Mouse (Mus musculus) embryonic fibroblast, embryonic 13.5 days (primary cell): ENCODE results near the gene Akap7. TPM values are rescaled to one million over a fixed set of nuclear protein-coding genes. Genes with fewer than 3 reads are reported as not detected.

Experiments
- H3K27ac ChIP-seq: 2 replicates; pipeline ENCODE4 v1.5.1; 2012; ENCODE audit warnings: low read length, control low read depth, inconsistent platforms; ENCODE audit not compliant: insufficient read depth
- H3K4me1 ChIP-seq: 2 replicates; pipeline ENCODE4 v1.6.1; 2011; ENCODE audit warnings: low read length; ENCODE audit not compliant: control insufficient read depth, insufficient read depth
- H3K4me3 ChIP-seq: 2 replicates; pipeline ENCODE4 v1.5.1; 2011; ENCODE audit warnings: mild to moderate bottlenecking, control low read depth, low read length; ENCODE audit not compliant: insufficient read depth
- CTCF ChIP-seq: IDR thresholded peaks from 2 replicates; pipeline ENCODE4 v1.5.1; 2011; ENCODE audit warnings: mild to moderate bottlenecking, control low read depth, low read length, moderate library complexity, borderline replicate concordance; ENCODE audit not compliant: insufficient read depth
- POLR2A ChIP-seq: IDR thresholded peaks from 2 replicates; pipeline ENCODE4 v1.6.1; 2011; ENCODE audit warnings: low read depth, mild to moderate bottlenecking, control low read depth, low read length, moderate library complexity
- polyA plus RNA-seq: library from polyadenylated mRNA; stranded (reverse); fragments of >200 nt; gene quantifications from 2 replicates; pipeline ENCODE4 v1.2.4, GENCODE M21; 2011; ENCODE audit warnings: low read depth; ENCODE audit not compliant: missing spikeins, insufficient read length

The Akap7 gene
- polyA plus RNA-seq, 1 experiment, result 18.9 TPM

- no peak for TF ChIP-seq POLR2A
- no peak for TF ChIP-seq CTCF
- Histone ChIP-seq H3K4me3 (no peak overlapping the region), H3K27ac (no peak overlapping the region), H3K4me1 (no peaks in the 10 kb centered on the region)
Observed at GRCm38 (mm10) chr10:25154225-25154624, 153.4 kb downstream of the Akap7 start.

- no peaks in the 10 kb centered on the region for H3K4me1 ChIP-seq
- H3K27ac ChIP-seq, result no peak overlapping the region
- no peak overlapping the region for H3K4me3 ChIP-seq
- TF ChIP-seq POLR2A, result no peak
- TF ChIP-seq CTCF, result no peak
Observed at GRCm38 (mm10) chr10:25151172-25151800, 156.4 kb downstream of the Akap7 start.

- H3K27ac ChIP-seq, result no peak overlapping the region
- no peaks in the 10 kb centered on the region; the same call in 1 of the 2 replicates for H3K4me1 ChIP-seq
- no peak overlapping the region for H3K4me3 ChIP-seq
- no peak for TF ChIP-seq CTCF
- no peak for TF ChIP-seq POLR2A
Observed at GRCm38 (mm10) chr10:25145851-25146250, 161.8 kb downstream of the Akap7 start.

GRCm38 (mm10) chr10:25144787-25145761 is 162.6 kb downstream of the Akap7 start:
- TF ChIP-seq CTCF (no peak), POLR2A (no peak)
- Histone ChIP-seq H3K4me1 (no peaks in the 10 kb centered on the region; the same call in 1 of the 2 replicates), H3K4me3 (no peak overlapping the region), H3K27ac (no peak overlapping the region)

DNA sequence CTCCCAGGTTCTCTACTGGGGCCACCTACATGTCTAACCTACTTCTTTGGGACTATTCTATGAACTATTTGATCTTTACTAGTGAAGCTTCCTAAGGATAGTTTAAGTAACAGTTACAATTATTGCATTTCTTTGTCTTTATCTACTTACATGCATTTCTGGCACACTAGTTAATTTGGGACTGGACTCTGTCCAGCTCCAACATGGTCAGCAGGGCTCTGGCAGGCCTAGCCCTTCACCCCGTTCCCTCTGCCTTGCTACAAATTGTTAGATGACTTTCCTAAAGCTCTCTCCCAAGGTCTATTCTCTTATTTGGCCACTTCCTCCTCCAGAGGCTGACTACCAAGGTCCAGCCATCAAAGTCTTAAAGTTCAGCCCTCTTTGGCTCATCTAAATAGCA is 165.9 kb downstream of the Akap7 start:
- Histone ChIP-seq H3K4me3 (no peak overlapping the region), H3K27ac (no peak overlapping the region), H3K4me1 (no peaks in the 10 kb centered on the region; the same call in 1 of the 2 replicates)
- no peak for TF ChIP-seq POLR2A
- no peak for TF ChIP-seq CTCF

- H3K4me1 ChIP-seq, result no peaks in the 10 kb centered on the region
- TF ChIP-seq POLR2A (no peak), CTCF (no peak)
- no peak overlapping the region for H3K4me3 ChIP-seq
- H3K27ac ChIP-seq, result no peak overlapping the region
Observed at GRCm38 (mm10) chr10:25140155-25140755, 167.4 kb downstream of the Akap7 start.

- no peak overlapping the region for H3K27ac ChIP-seq
- no peak for TF ChIP-seq POLR2A
- no peak for TF ChIP-seq CTCF
- no peaks in the 10 kb centered on the region for H3K4me1 ChIP-seq
Observed at GRCm38 (mm10) chr10:25133581-25133980, 174.1 kb downstream of the Akap7 start.

DNA sequence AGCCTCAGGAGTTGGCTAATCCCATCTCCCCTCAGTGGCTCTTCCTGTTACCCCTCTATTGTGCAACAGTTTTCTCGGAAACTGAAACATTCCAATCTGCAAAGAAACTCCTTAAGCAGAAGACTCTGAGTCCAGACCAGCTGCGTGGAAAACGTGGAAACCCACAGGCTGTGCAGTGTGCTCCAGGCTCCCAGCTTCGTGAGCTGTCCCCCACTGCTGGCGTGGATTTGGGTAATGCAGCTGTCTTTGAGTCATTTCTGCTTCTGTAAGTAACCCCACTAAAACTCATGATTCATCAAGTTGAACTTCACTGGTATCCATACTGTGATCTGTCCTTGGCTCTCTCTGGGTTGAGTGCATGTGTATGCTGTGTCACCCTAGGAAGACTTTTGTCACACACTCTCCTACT is 179.2 kb downstream of the Akap7 start:
- no peak for TF ChIP-seq POLR2A
- TF ChIP-seq CTCF, result no peak
- Histone ChIP-seq H3K4me3 (no peak overlapping the region), H3K4me1 (no peaks in the 10 kb centered on the region), H3K27ac (peak overlapping the region; percentile 83)

More at GRCm38 (mm10) chr10:25133581-25133980, 174.1 kb downstream of the Akap7 start:
- no peak overlapping the region for H3K4me3 ChIP-seq

GRCm38 (mm10) chr10:25126035-25126434 is 181.6 kb downstream of the Akap7 start:
- Histone ChIP-seq H3K27ac (no peak overlapping the region), H3K4me1 (no peaks in the 10 kb centered on the region), H3K4me3 (no peak overlapping the region)
- TF ChIP-seq CTCF (no peak), POLR2A (no peak)
